8 mouse cellular contexts compared by ENCODE assay signal in genomic region chr7:27355261-27355660, GRCm38 (mm10). TPM values are rescaled to one million over a fixed set of nuclear protein-coding genes. Genes with fewer than 3 reads are reported as not detected.
DNase-seq lines count a peak whose midpoint lies in the region; ATAC-seq lines count a peak whose summit lies in the region.
"Had no signal": no experiment of that assay in that cellular context is flagged by ENCODE, and none has a peak within 500 bp of the region (broad histone marks: within the 10 kb centered on the region; RNA-seq: fewer than 3 reads in every experiment).

No protein-coding gene starts in this region.

- peak overlapping the region; percentile 68 for H3K4me2 ChIP-seq in forebrain, embryonic 11.5 days (ENCODE audit: low read depth, low read length, severe bottlenecking)
- peak overlapping the region; percentile 82 for H3K4me2 ChIP-seq in limb, embryonic 13.5 days (replicated peaks)
- H3K4me2 ChIP-seq in stomach, embryonic 14.5 days (replicated peaks; ENCODE audit: low read depth, low read length): peak overlapping the region; percentile 85

- H3K27ac ChIP-seq in forebrain, embryonic 11.5 days (ENCODE audit: low read depth, low read length): no peak overlapping the region
- H3K27ac ChIP-seq in limb, embryonic 13.5 days: no peak overlapping the region
- peak overlapping the region; percentile 35 for H3K27ac ChIP-seq in stomach, embryonic 14.5 days (ENCODE audit: low read length)

- peak overlapping the region; percentile 67 for H3K9ac ChIP-seq in forebrain, embryonic 11.5 days (ENCODE audit: low read length)
- peak overlapping the region; percentile 73 for H3K9ac ChIP-seq in limb, embryonic 13.5 days
- peak overlapping the region; percentile 39 for H3K9ac ChIP-seq in stomach, embryonic 14.5 days (replicated peaks; ENCODE audit: low read depth, low read length)

- peak overlapping the region; percentile 98 for H3K4me3 ChIP-seq in megakaryocyte, embryonic 14.5 days (replicated peaks)
- peak overlapping the region; percentile 68 for H3K4me3 ChIP-seq in forebrain, embryonic 11.5 days (ENCODE audit: low read depth, low read length)
- H3K4me3 ChIP-seq in limb, embryonic 13.5 days: peak overlapping the region; percentile 67
- H3K4me3 ChIP-seq in stomach, embryonic 14.5 days (ENCODE audit: low read depth, low read length): peak overlapping the region; percentile 61

- 8% methylated on average over 14 of the region's 14 CpGs for WGBS in forebrain, embryonic 11.5 days
- WGBS in limb, embryonic 13.5 days: 7% methylated on average over 14 of the region's 14 CpGs
- WGBS in stomach, embryonic 14.5 days: 4% methylated on average over 14 of the region's 14 CpGs

- intact Hi-C loops in gastrocnemius, postnatal 36 days (cut with DNase I): no loop called here

- no peak for ATAC-seq in megakaryocyte, adult 5-6 weeks (ENCODE audit: poor library complexity, severe bottlenecking)
- ATAC-seq in forebrain, embryonic 11.5 days (replicated peaks; ENCODE audit: low FRiP score): no peak
- no peak for ATAC-seq in limb, embryonic 13.5 days (ENCODE audit: low FRiP score, low read depth)
- no peak for ATAC-seq in stomach, embryonic 14.5 days (ENCODE audit: insufficient number of reproducible peaks, insufficient read depth, low FRiP score, low read depth)
- ATAC-seq in activated CD4-positive, CD25-positive, alpha-beta regulatory T cell, adult 4 months: no peak

- H3K36me3 ChIP-seq in megakaryocyte, embryonic 14.5 days (replicated peaks; ENCODE audit: low read length): peaks cover 38% of the 10 kb centered on the region
- peaks cover 3% of the 10 kb centered on the region; the same call in 1 of the 2 replicates for H3K36me3 ChIP-seq in forebrain, embryonic 11.5 days (ENCODE audit: control insufficient read depth, insufficient read depth, low read length)
- H3K36me3 ChIP-seq in limb, embryonic 13.5 days: peaks cover 22% of the 10 kb centered on the region
- peaks cover 10% of the 10 kb centered on the region; the same call in 1 of the 2 replicates for H3K36me3 ChIP-seq in stomach, embryonic 14.5 days (ENCODE audit: control insufficient read depth, insufficient read depth, low read length)

- H3K9me3 ChIP-seq in megakaryocyte, embryonic 14.5 days: peaks cover 3% of the 10 kb centered on the region; the same call in 1 of the 2 replicates
- no peaks in the 10 kb centered on the region for H3K9me3 ChIP-seq in forebrain, embryonic 11.5 days (ENCODE audit: control insufficient read depth, low read length)
- no peaks in the 10 kb centered on the region for H3K9me3 ChIP-seq in limb, embryonic 13.5 days
- no peaks in the 10 kb centered on the region for H3K9me3 ChIP-seq in stomach, embryonic 14.5 days (ENCODE audit: control insufficient read depth, low read depth, low read length)

- no peak for DNase-seq in forebrain, embryonic 11.5 days (ENCODE audit: low spot score)
- no peak for DNase-seq in gastrocnemius, postnatal 36 days

- no peaks in the 10 kb centered on the region for H3K27me3 ChIP-seq in megakaryocyte, embryonic 14.5 days (replicated peaks)
- H3K27me3 ChIP-seq in forebrain, embryonic 11.5 days (ENCODE audit: control insufficient read depth, insufficient read depth, low read length): peaks cover 14% of the 10 kb centered on the region
- peaks cover 29% of the 10 kb centered on the region for H3K27me3 ChIP-seq in limb, embryonic 13.5 days
- H3K27me3 ChIP-seq in stomach, embryonic 14.5 days (ENCODE audit: control insufficient read depth, insufficient read depth, low read length): no peaks in the 10 kb centered on the region

- peaks cover 47% of the 10 kb centered on the region for H3K4me1 ChIP-seq in megakaryocyte, embryonic 14.5 days
- peaks cover 6% of the 10 kb centered on the region; the same call in 1 of the 2 replicates for H3K4me1 ChIP-seq in forebrain, embryonic 11.5 days (replicated peaks; ENCODE audit: control insufficient read depth, insufficient read depth, low read length)
- peaks cover 24% of the 10 kb centered on the region for H3K4me1 ChIP-seq in limb, embryonic 13.5 days
- peaks cover 23% of the 10 kb centered on the region for H3K4me1 ChIP-seq in stomach, embryonic 14.5 days (ENCODE audit: control insufficient read depth, insufficient read depth, low read length)

RNA-seq across cellular contexts. Expression of gene Shkbp1, which starts 0.6 kb away (rescaled TPM):
- 214 and 344 TPM in 2 replicates for polyA plus RNA-seq in megakaryocyte, embryonic 14.5 days (2012; ENCODE audit: insufficient read depth, low replicate concordance)
- total RNA-seq in megakaryocyte, adult 5-6 weeks (2015): 42.6 and 43.6 TPM in 2 replicates
- total RNA-seq in megakaryocyte, adult 5-6 weeks (2017): 30.9 and 34.0 TPM in 2 replicates
- 64.3 and 67.6 TPM in 2 replicates for polyA plus RNA-seq in forebrain, embryonic 11.5 days (2014; fragmentation: Nextera tagmentation; extraction: Ambion mirVana)
- 49.2 and 54.5 TPM in 2 replicates for polyA plus RNA-seq in limb, embryonic 13.5 days (2015; fragmentation: Nextera tagmentation; extraction: Ambion mirVana)
- polyA plus RNA-seq in stomach, embryonic 14.5 days (2014; fragmentation: Nextera tagmentation; extraction: Ambion mirVana): 41.5 and 41.6 TPM in 2 replicates
- total RNA-seq in gastrocnemius, postnatal 36 days (2021): 1 to 10 TPM; 1.7 to 2.1 TPM
- 10 to 100 TPM; 48.9 to 66.0 TPM for polyA plus RNA-seq in activated CD4-positive, CD25-positive, alpha-beta regulatory T cell, adult 4 months (2017; shearing (Covaris generic))

RNA-seq across cellular contexts. Expression of gene Gm20479, which starts 2.0 kb away (rescaled TPM):
- 1.4 and 7.6 TPM in 2 replicates for polyA plus RNA-seq in megakaryocyte, embryonic 14.5 days (2012; ENCODE audit: insufficient read depth, low replicate concordance)
- total RNA-seq in megakaryocyte, adult 5-6 weeks (2015): not detected in 2 replicates
- total RNA-seq in megakaryocyte, adult 5-6 weeks (2017): not detected in 2 replicates
- polyA plus RNA-seq in forebrain, embryonic 11.5 days (2014; fragmentation: Nextera tagmentation; extraction: Ambion mirVana): not detected in 2 replicates
- not detected in 2 replicates for polyA plus RNA-seq in limb, embryonic 13.5 days (2015; fragmentation: Nextera tagmentation; extraction: Ambion mirVana)
- polyA plus RNA-seq in stomach, embryonic 14.5 days (2014; fragmentation: Nextera tagmentation; extraction: Ambion mirVana): 0.53 and 1.9 TPM in 2 replicates
- total RNA-seq in gastrocnemius, postnatal 36 days (2021): not detected
- 1 to 10 TPM; 1.4 to 3.3 TPM for polyA plus RNA-seq in activated CD4-positive, CD25-positive, alpha-beta regulatory T cell, adult 4 months (2017; shearing (Covaris generic))
- polyA plus RNA-seq: brain, embryonic 14.5 days had no signal

RNA-seq across cellular contexts. Expression of gene Ltbp4, which starts 17.8 kb away (rescaled TPM):
- 0.28 TPM in 1 of 2 replicates, not detected in the other for polyA plus RNA-seq in megakaryocyte, embryonic 14.5 days (2012; ENCODE audit: insufficient read depth, low replicate concordance)
- total RNA-seq in megakaryocyte, adult 5-6 weeks (2015): not detected in 2 replicates
- not detected in 2 replicates for total RNA-seq in megakaryocyte, adult 5-6 weeks (2017)
- 11.9 and 13.0 TPM in 2 replicates for polyA plus RNA-seq in forebrain, embryonic 11.5 days (2014; fragmentation: Nextera tagmentation; extraction: Ambion mirVana)
- 25.8 and 29.3 TPM in 2 replicates for polyA plus RNA-seq in limb, embryonic 13.5 days (2015; fragmentation: Nextera tagmentation; extraction: Ambion mirVana)
- polyA plus RNA-seq in stomach, embryonic 14.5 days (2014; fragmentation: Nextera tagmentation; extraction: Ambion mirVana): 178 and 189 TPM in 2 replicates
- 10 to 100 TPM; 62.1 to 65.3 TPM for total RNA-seq in gastrocnemius, postnatal 36 days (2021)
- polyA plus RNA-seq in activated CD4-positive, CD25-positive, alpha-beta regulatory T cell, adult 4 months (2017; shearing (Covaris generic)): 1 to 10 TPM in 1 of 2 experiments, under 1 TPM in 1; 0.94 to 1.3 TPM
